Mouse (Mus musculus) cerebellum, adult 2 months (tissue): ENCODE measurements at regions not wholly inside any gene's neighbourhood (a gene's known extent, or its start where the extent isn't known, plus 50 kb on each side); places are given as distances from the start of the nearest gene placed in this dataset.

Experiments
- CTCF ChIP-seq: fragments of 200-500 bp; IDR thresholded peaks from 2 replicates; pipeline ENCODE4 v1.5.1; 2011; ENCODE audit warnings: low read depth, mild to moderate bottlenecking, control low read depth, low read length, moderate library complexity, borderline replicate concordance; ENCODE audit not compliant: insufficient read depth
- POLR2A ChIP-seq: fragments of 200-500 bp; IDR thresholded peaks from 2 replicates; pipeline ENCODE4 v1.6.1; 2011; ENCODE audit warnings: low read length, control low read depth, borderline replicate concordance; ENCODE audit not compliant: insufficient read depth

DNA sequence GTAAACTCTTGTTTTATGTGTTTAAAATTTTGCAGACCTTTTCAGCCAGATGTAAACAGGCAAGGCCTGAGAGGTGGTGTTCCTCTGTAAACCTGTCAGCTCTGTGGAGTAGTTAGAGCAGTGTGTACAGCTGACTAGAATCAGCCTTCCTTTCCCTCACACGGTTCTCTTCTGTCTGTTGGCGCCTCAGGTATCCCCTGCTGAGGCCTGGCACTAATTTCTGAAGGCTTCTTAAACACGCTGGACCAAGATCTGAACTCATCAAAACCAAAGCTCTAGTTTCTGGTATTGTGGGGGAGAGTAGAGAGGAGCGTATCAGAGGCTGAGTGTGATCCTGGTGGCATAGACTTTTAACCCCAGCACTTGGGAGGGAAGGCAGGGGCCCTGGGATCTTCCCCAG lies 270.9 kb downstream of the Bcl11a start:
- no peak for TF ChIP-seq POLR2A
- TF ChIP-seq CTCF = no peak
